7 mouse cellular contexts compared by ENCODE assay signal in the genomic region with DNA sequence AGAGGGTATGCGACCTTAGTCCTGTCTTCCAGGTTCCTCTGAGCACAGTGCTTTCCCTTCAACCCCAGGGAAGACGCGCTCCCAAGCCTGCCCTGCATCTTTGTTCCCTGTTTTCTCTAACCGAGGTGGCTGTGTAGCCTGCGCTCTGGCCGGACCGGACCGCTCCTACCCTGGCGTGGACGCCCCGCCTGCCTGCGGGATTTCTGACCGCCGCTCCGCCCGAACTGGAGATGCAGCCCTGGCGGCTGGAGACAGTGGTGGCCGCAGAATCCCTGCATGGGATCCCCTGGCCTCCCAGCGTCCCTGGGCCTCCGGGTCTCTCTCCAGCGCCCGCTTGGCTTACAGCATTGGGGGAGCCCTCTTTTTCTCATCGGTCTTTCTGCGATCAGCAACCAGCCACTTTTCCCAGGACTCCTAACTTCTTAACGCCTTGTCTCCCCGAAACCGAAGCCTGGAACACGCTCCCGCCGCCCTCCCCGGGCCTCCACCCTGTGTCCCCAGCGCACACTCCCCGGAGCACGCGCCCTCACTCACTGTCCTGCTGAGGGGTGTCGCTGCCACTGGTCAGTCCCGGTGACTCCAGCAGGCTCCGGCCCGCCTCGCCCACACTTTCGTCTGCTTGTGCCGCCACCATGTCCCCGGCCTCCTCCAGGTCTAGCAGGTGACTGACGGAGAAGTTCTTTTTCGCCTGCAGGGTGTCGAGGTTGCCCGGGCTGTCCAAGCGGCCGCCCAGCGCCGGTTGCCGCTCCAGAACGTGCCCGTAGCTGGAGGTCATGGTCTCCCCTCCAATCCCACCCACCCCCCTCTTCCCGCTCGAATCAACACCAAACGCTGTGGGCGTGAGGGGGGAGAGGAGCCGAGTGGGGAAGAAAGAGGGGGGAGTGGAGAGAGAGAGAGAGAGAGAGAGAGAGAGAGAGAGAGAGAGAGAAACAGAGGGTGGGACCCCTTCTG. TPM values are rescaled to one million over a fixed set of nuclear protein-coding genes. Genes with fewer than 3 reads are reported as not detected.
DNase-seq lines count a peak whose midpoint lies in the region; ATAC-seq and TF ChIP-seq lines count a peak whose summit lies in the region.

No protein-coding gene starts in this region.

- DNase-seq in adipocyte (ENCODE audit: low spot score) = peak; percentile 67
- peak; percentile 35 for DNase-seq in forebrain, embryonic 14.5 days (ENCODE audit: low spot score)
- DNase-seq in heart, postnatal 36 days = peak; percentile 60 to 81
- DNase-seq in limb, embryonic 14.5 days (ENCODE audit: low spot score) = no peak
- peak; percentile 38 for DNase-seq in urinary bladder, postnatal 25 days (ENCODE audit: low spot score)

- peaks cover 16% of the 10 kb centered on the region for H3K79me2 ChIP-seq in myocyte (ENCODE audit: control insufficient read depth, insufficient read depth)

- H3K4me2 ChIP-seq in forebrain, embryonic 14.5 days (ENCODE audit: low read length) = peak overlapping the region; percentile 95
- H3K4me2 ChIP-seq in limb, embryonic 14.5 days (replicated peaks; ENCODE audit: low read depth, low read length, severe bottlenecking) = peak overlapping the region; percentile 79
- peak overlapping the region; percentile 80 for H3K4me2 ChIP-seq in myocyte (ENCODE audit: low read depth)

- peaks cover 70% of the 10 kb centered on the region for H3K4me1 ChIP-seq in E14TG2a.4 (replicated peaks; ENCODE audit: low read depth, low read length)
- peaks cover 26% of the 10 kb centered on the region for H3K4me1 ChIP-seq in forebrain, embryonic 14.5 days (ENCODE audit: control insufficient read depth, insufficient read depth, low read length)
- peaks cover 19% of the 10 kb centered on the region for H3K4me1 ChIP-seq in limb, embryonic 14.5 days (ENCODE audit: control insufficient read depth, insufficient read depth, low read length)

- H3K9me3 ChIP-seq in E14TG2a.4 (ENCODE audit: low read length) = no peaks in the 10 kb centered on the region; the same call in 1 of the 2 replicates
- no peaks in the 10 kb centered on the region for H3K9me3 ChIP-seq in forebrain, embryonic 14.5 days (replicated peaks; ENCODE audit: control insufficient read depth, low read length)
- no peaks in the 10 kb centered on the region for H3K9me3 ChIP-seq in limb, embryonic 14.5 days (ENCODE audit: control insufficient read depth, low read length)

- no peak for TF ChIP-seq CTCF in E14TG2a.4 (conservative IDR thresholded peaks at IDR 0.05; ENCODE audit: low read length)

- ATAC-seq in forebrain, embryonic 14.5 days = peak; percentile 36
- ATAC-seq in limb, embryonic 14.5 days (ENCODE audit: low FRiP score, low read depth) = 0 out of 2 replicates have a peak, but pooled peaks have one; percentile 12

- intact Hi-C loops in heart, postnatal 36 days (cut with DNase I) = loop anchor here (5.0 to 10.0 kb wide), 8 partner anchors 40 to 523 kb away; partner anchors contain the start of gene Gorab

- 0 out of 2 replicates have a peak overlapping the region, but pooled peaks have one; percentile 39 for H3K27ac ChIP-seq in forebrain, embryonic 14.5 days (ENCODE audit: low read depth, low read length)
- H3K27ac ChIP-seq in limb, embryonic 14.5 days (replicated peaks; ENCODE audit: low read depth, low read length) = peak overlapping the region; percentile 100

- H3K36me3 ChIP-seq in E14TG2a.4 (ENCODE audit: insufficient read depth, low read length) (no peaks in the 10 kb centered on the region), myocyte (ENCODE audit: control insufficient read depth, insufficient read depth) (no peaks in the 10 kb centered on the region)
- no peaks in the 10 kb centered on the region for H3K36me3 ChIP-seq in forebrain, embryonic 14.5 days (ENCODE audit: control insufficient read depth, insufficient read depth, low read length)
- H3K36me3 ChIP-seq in limb, embryonic 14.5 days (ENCODE audit: control insufficient read depth, insufficient read depth, low read length) = peaks cover 28% of the 10 kb centered on the region

- H3K27me3 ChIP-seq in E14TG2a.4 (ENCODE audit: insufficient read depth, low read length) (peaks cover 95% of the 10 kb centered on the region), myocyte (ENCODE audit: control insufficient read depth, insufficient read depth, insufficient read length) (no peaks in the 10 kb centered on the region)
- H3K27me3 ChIP-seq in forebrain, embryonic 14.5 days (replicated peaks; ENCODE audit: control insufficient read depth, insufficient read depth, low read length) = 0 out of 2 replicates have a peak, but pooled peaks cover 37% of the 10 kb centered on the region
- H3K27me3 ChIP-seq in limb, embryonic 14.5 days (ENCODE audit: control insufficient read depth, insufficient read depth, low read length) = no peaks in the 10 kb centered on the region

- H3K4me3 ChIP-seq in E14TG2a.4 (replicated peaks; ENCODE audit: low read length) (peak overlapping the region; percentile 67), myocyte (peak overlapping the region; percentile 56)
- peak overlapping the region; percentile 55 for H3K4me3 ChIP-seq in forebrain, embryonic 14.5 days (ENCODE audit: low read depth, low read length)
- H3K4me3 ChIP-seq in limb, embryonic 14.5 days (replicated peaks; ENCODE audit: low read length) = peak overlapping the region; percentile 84

- peak overlapping the region; percentile 57 for H3ac ChIP-seq in myocyte (ENCODE audit: control insufficient read depth, insufficient read length)

- under 1% methylated on average over 59 of the region's 59 CpGs for WGBS in forebrain, embryonic 14.5 days
- under 1% methylated on average over 59 of the region's 59 CpGs for WGBS in limb, embryonic 14.5 days

- TF ChIP-seq POLR2A in limb, embryonic 14.5 days (IDR thresholded peaks at IDR 0.05; ENCODE audit: borderline replicate concordance, extremely low read depth, insufficient read depth, insufficient read length) = 0 out of 2 replicates have a peak, but pooled peaks have one; percentile 18
- peak; percentile 44 for TF ChIP-seq POLR2A in myocyte (IDR thresholded peaks at IDR 0.05; ENCODE audit: insufficient read length, low read depth)

- peak overlapping the region; percentile 76 for H3K9ac ChIP-seq in forebrain, embryonic 14.5 days (ENCODE audit: low read length)
- peak overlapping the region; percentile 100 for H3K9ac ChIP-seq in limb, embryonic 14.5 days (ENCODE audit: low read depth, low read length, severe bottlenecking)

TF ChIP-seq in myocyte, 11 proteins besides CTCF, POLR2A, EP300 and RAD21:
- no peak for TF ChIP-seq USF1 (IDR thresholded peaks at IDR 0.05; ENCODE audit: low read depth)
- TF ChIP-seq CEBPB (IDR thresholded peaks at IDR 0.05; ENCODE audit: insufficient read depth, poor library complexity, severe bottlenecking) = no peak
- TF ChIP-seq POLR2AphosphoS2 (IDR thresholded peaks at IDR 0.05; ENCODE audit: insufficient read length, low read depth) = no peak
- TF ChIP-seq TCF12 (IDR thresholded peaks at IDR 0.05; ENCODE audit: insufficient read depth, poor library complexity, severe bottlenecking) = no peak
- TF ChIP-seq REST (IDR thresholded peaks at IDR 0.05; ENCODE audit: insufficient read depth, insufficient read length) = no peak
- peak in 1 of 3 experiments; percentile 8 for TF ChIP-seq MYOG (IDR thresholded peaks at IDR 0.05; ENCODE audit: control insufficient read depth in 1 of 3, insufficient read depth in 1 of 3, insufficient read length in 2 of 3, low read depth in 2 of 3)
- TF ChIP-seq MAX (IDR thresholded peaks at IDR 0.05; ENCODE audit: low read depth) = no peak
- no peak for TF ChIP-seq E2F4 (IDR thresholded peaks at IDR 0.05; ENCODE audit: insufficient read depth)

RNA-seq across cellular contexts. Expression of gene Prrx1, which starts 1.4 kb away (rescaled TPM):
- 4.7 and 5.1 TPM in 2 replicates for polyA plus RNA-seq in forebrain, embryonic 14.5 days (2014; fragmentation: Nextera tagmentation; extraction: Ambion mirVana)
- total RNA-seq in heart, postnatal 36 days (2021) = 10 to 100 TPM; 33.6 to 34.3 TPM
- polyA plus RNA-seq in limb, embryonic 14.5 days (2012; rRNA removed) = 122 and 123 TPM in 2 replicates
- 114 and 134 TPM in 2 replicates for polyA plus RNA-seq in limb, embryonic 14.5 days (2014; fragmentation: Nextera tagmentation; extraction: Ambion mirVana)
- polyA plus RNA-seq in myocyte (2012; fragmentation: generic; extraction: Trizol) = 7.0 TPM

Comparison
In these comparisons a context has a peak if more than half of its experiments do, and no peak if none do; other contexts are left out.
1. RNA of gene Prrx1, which starts 1.4 kb away (polyA plus RNA-seq): 114 to 134 TPM in limb, embryonic 14.5 days; 7.0 TPM in myocyte (single experiment) and 4.7 to 5.1 TPM in forebrain, embryonic 14.5 days; every median in the first group is over 10 times any median in the second.
2. Peak in every context shown above with its lines, with median percentiles within 50 percentile points of each other: H3K4me3 ChIP-seq and H3K4me2 ChIP-seq.